Mouse (Mus musculus) embryonic fibroblast, embryonic 13.5 days (primary cell): ENCODE results near the gene Gm49366.

ENCODE experiments used
- CTCF ChIP-seq: IDR thresholded peaks from 2 replicates; pipeline ENCODE4 v1.5.1; 2011; ENCODE audit warnings: mild to moderate bottlenecking, control low read depth, low read length, moderate library complexity, borderline replicate concordance; ENCODE audit not compliant: insufficient read depth
- POLR2A ChIP-seq: IDR thresholded peaks from 2 replicates; pipeline ENCODE4 v1.6.1; 2011; ENCODE audit warnings: low read depth, mild to moderate bottlenecking, control low read depth, low read length, moderate library complexity

DNA sequence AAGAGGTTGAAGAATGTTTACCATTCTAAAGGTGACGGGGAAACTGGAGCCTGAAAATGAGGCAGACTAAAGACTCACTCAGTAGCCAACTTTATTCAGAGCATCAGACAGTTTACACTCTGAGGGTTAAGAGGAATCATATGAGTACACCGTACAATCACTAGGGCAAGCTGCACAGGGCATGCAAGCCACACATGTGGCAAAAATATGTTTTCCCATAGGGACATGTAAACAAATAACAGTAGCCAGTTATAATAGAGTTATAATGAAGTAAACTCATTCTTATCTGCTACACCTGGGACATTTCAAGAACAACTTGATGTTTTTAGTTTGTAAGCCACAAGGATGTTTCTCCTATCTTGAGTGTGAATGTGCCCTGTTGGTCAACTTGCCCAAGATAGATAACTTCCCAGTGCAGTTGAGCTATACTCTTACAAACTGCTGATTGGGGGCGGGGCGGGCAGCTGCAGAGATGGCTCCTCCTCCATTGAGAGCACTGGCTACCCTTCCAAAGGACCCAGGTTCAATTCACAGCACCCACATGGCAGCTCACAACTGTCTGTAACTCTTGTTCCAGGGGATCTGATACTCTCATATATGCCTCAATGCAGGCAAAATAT is 38.7 kb downstream of the Gm49366 start:
- TF ChIP-seq CTCF: no peak
- no peak for TF ChIP-seq POLR2A
